Mouse (Mus musculus) regulatory T cell (primary cell): Measurements from ENCODE around the gene Socs2.

Experiments used
- in situ Hi-C: fragments of 300-600 bp; cut with MboI, MseI; formaldehyde crosslinking; loops from one replicate; pipeline ENCODE4 v1.15.1; 2025; ENCODE audit warnings: high pct_unique_total_duplicates

The Socs2 gene

GRCm38 (mm10) chr10:95416685-95417495 lies at the start of gene Socs2:
TSS of gene Socs2 (minus strand) at chr10:95417180.
- in situ Hi-C loops = loop anchor here (5.0 kb wide), 3 partner anchors 95 to 425 kb away; partner anchors contain the start of gene Cradd

GRCm38 (mm10) chr10:95465485-95465896 lies 48.5 kb upstream of the Socs2 start:
- in situ Hi-C loops = no loop called here

GRCm38 (mm10) chr10:95464527-95464926 lies 47.5 kb upstream of the Socs2 start:
- in situ Hi-C loops = no loop called here

GRCm38 (mm10) chr10:95462231-95462630 lies 45.3 kb upstream of the Socs2 start:
- in situ Hi-C loops = no loop called here

GRCm38 (mm10) chr10:95461053-95461553 lies 44.1 kb upstream of the Socs2 start:
- in situ Hi-C loops = no loop called here

DNA sequence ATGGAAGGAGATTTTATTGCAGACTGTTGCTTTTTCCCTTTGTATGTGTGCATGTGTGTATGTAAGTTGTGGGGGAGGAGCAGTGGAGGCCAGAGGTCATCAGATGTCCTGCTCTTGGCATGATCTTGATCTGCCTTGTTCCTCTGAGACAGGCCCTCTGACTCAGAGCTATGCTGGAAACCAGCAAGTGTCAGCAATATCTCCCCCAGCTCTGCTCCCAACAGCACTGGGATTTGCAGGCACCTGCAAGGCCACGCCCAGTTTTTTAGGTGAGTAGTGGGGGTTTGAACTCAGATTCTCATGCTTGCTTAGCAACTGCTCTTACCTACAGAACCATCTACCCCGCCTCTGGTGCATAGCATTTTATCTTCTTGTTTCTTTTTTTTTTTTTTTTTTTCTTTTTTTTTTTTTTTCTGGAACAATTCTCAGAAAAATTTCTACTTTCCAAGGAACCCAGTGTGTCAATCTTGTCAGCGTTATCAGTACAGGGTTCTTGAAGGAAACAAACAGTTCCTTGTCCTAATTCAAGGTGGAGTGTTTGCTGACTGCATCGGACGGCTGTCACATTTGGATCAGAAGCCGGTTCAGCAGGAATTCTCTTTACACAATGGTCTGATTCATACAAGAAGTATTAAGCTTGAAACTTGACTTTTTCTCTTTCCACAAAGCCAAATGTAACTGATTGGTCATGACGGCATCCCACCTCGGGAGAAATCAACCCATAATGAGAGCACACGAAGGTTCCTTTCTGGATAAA lies 41.2 kb upstream of the Socs2 start:
- in situ Hi-C loops = no loop called here

GRCm38 (mm10) chr10:95457367-95458049 lies 40.5 kb upstream of the Socs2 start:
- in situ Hi-C loops = no loop called here

GRCm38 (mm10) chr10:95456103-95456502 lies 39.1 kb upstream of the Socs2 start:
- in situ Hi-C loops = no loop called here

DNA sequence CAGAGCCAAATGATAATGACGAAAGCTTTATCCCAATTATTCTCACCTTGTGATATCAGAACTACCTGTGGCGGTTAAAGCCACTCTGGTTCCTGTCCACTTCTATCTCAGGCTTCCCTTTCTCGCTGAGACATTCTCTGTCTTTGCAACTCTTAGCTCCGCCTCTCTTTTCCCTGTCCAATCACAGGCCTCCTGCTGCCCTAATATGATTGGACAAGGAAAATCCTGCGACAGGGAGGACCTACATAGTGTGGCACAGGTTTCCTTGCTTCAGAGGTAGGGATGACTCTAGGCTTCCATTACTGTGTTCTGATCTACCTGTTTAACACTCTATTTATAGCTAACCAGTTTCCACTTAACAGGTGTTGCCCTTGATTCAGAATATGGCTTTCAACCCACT lies 36.3 kb upstream of the Socs2 start:
- in situ Hi-C loops = no loop called here

DNA sequence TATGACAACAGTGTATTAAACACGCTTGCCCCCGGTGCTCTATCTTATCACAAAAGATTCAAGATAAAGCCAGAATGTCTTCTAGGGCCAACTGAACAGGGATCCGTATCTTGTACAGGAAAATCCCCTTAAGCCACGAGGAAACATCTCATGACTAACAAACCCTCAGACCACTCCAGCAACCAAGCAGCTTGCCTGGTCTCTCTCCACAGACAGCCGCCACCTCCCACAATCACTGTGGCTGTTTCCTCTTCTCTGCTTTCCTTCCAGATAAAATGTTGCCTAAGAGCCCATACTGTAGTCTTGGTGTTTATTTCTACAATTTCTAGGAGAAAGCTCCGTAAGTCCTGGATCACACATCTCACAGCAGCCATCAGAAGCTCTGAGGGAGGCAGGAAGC lies 32.1 kb upstream of the Socs2 start:
- in situ Hi-C loops = no loop called here

GRCm38 (mm10) chr10:95447954-95448353 lies 31.0 kb upstream of the Socs2 start:
- in situ Hi-C loops = no loop called here

GRCm38 (mm10) chr10:95445104-95446056 lies 28.4 kb upstream of the Socs2 start:
- in situ Hi-C loops = no loop called here

DNA sequence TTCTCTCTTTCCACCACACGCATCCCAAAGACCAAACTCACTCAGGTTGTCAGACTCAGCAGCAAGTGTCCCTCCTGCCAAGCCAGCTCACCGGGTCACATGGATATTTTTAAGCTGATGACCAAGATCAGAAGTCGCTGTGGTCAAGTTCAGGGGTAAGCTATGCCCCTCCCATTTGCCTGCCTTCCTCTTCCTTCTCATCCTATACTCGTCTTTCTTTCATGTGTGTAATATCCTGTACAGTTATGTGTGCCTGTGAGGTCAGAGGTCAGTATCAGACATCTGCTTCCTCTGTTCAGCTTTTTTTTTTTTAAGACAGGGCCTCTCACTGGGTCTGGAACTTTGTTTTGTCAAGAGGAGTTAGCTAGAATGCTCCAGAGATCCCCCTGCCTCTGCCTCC lies 25.4 kb upstream of the Socs2 start:
- in situ Hi-C loops = no loop called here

- in situ Hi-C loops = no loop called here
Observed at GRCm38 (mm10) chr10:95440566-95440965, 23.6 kb upstream of the Socs2 start.

DNA sequence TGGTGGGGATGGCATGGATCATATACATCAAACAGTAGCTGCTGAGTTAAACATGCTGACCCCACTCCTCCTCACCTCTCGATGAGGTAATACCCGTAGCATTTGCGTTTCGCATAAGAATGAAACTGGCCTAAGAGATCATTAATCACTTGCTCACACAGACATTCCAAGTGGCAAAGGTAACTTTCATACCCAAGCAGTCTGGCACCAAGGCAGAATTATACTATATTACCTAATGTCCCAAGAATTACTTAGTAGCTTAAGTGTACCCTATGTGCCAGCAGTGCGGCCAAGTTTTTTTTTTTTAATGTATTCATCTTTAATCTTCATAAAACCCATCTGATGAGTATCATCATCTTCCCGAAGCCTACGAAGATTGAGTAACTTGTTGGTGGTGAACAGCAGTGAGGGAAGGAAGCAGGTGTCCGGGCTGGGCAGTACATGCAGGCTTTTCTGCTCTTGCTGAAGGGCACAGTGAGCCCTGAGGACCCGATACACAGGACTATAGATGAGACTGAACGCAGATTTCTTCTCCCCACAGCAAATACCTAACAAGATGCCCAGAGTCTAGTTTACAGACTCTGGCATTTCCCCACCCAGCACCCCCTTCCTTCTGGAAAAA lies 22.8 kb upstream of the Socs2 start:
- in situ Hi-C loops = no loop called here

- in situ Hi-C loops = no loop called here
Observed at GRCm38 (mm10) chr10:95438941-95439340, 22.0 kb upstream of the Socs2 start.

DNA sequence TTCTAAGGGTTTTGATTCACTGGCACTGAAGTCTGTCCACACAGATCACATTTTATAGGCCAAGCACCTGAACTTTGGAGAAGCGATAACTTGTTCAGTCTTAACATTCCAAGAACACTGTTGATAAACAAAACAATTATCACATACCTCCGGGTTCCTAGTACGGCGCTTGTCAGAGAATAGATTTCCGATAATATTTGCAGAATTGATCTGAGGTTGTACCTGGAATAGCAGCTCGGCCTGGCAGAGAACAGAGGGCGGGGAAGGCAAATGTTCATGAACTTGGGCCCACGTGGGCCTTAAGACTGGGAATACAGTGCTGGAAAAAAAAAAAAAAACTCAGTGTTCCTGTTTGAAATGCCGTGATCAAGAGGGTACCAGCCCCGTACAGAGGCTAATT lies 13.3 kb upstream of the Socs2 start:
- in situ Hi-C loops = no loop called here

- in situ Hi-C loops = no loop called here
Observed at GRCm38 (mm10) chr10:95429111-95429510, 12.1 kb upstream of the Socs2 start.

DNA sequence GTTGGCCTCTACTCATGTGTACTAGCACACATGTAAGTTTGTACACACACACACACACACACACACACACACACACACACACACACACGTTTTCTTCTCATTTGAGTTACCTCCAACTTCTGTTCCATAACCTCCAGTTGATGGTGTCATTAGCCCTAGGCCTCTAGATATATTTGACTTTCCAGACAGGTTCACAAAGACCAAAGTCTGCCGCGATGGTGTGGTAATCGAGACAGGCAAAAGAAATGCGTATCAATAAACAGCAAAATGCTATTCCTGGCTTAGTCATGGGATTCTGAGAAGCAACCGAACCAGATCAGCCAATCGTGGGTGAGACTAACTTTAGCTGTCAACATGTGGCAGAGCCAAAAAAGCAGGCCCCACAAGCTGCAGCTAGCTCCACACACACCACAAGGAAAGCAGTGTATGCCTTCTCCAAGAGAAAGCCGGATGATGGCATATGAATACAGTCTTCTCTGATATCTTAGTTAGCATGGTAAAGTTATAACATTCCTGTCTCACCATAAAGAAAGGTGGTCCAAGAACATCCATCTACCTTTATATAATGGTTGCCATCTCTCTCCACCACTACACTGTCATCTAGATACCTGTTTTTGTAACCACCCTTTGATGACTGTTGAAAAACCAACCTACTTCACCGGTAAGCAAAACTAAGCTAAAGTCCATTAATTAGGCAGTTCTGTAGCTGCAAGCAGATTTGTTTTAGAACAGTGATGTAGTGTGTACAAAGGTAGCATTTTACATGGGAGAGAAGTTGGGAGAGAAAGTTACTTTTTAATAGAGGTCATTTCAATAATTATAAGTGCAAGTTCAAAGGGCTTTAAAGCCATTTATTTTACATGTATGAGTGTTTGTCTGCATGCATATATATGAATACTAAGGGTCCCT lies 9.5 kb upstream of the Socs2 start:
- in situ Hi-C loops = no loop called here
